Mouse (Mus musculus) limb, embryonic 14.5 days (tissue): ENCODE data around the gene Pcnx. TPM values are rescaled to one million over a fixed set of nuclear protein-coding genes. Genes with fewer than 3 reads are reported as not detected.

Source experiments
- ATAC-seq: fragments of 200-750 bp; cut with Nextera tagmentation; 2 replicates; pipeline ENCODE4 v1.8.0; 2017; ENCODE audit warnings: low read depth, moderate number of reproducible peaks, moderate TSS enrichment; ENCODE audit not compliant: low FRiP score
- DNase-seq: peaks from one replicate; pipeline ENCODE4 v3.0.0-alpha.2; 2015; ENCODE audit warnings: low spot score
- H3K27ac ChIP-seq: fragments of 300-500 bp; sonication (generic); replicated peaks from 2 replicates; pipeline ENCODE4 v1.5.1; 2014; ENCODE audit warnings: low read depth, mild to moderate bottlenecking, low read length, moderate library complexity, mixed read lengths
- H3K27me3 ChIP-seq: fragments of 300-500 bp; sonication (generic); 2 replicates; pipeline ENCODE4 v1.6.1; 2014; ENCODE audit warnings: low read length, mixed read lengths; ENCODE audit not compliant: control insufficient read depth, insufficient read depth
- H3K36me3 ChIP-seq: fragments of 300-500 bp; sonication (generic); 2 replicates; pipeline ENCODE4 v1.6.1; 2014; ENCODE audit warnings: mild to moderate bottlenecking, low read length, moderate library complexity, mixed read lengths; ENCODE audit not compliant: control insufficient read depth, insufficient read depth
- H3K4me1 ChIP-seq: fragments of 300-500 bp; sonication (generic); 2 replicates; pipeline ENCODE4 v1.6.1; 2014; ENCODE audit warnings: antibody characterized with exemption, low read length, mixed read lengths; ENCODE audit not compliant: control insufficient read depth, insufficient read depth
- H3K4me2 ChIP-seq: fragments of 300-500 bp; sonication (generic); replicated peaks from 2 replicates; pipeline ENCODE4 v1.6.1; 2014; ENCODE audit warnings: low read depth, mild to moderate bottlenecking, low read length, moderate library complexity; ENCODE audit not compliant: severe bottlenecking
- H3K4me3 ChIP-seq: fragments of 300-500 bp; sonication (generic); replicated peaks from 2 replicates; pipeline ENCODE4 v1.5.1; 2014; ENCODE audit warnings: low read length
- H3K9ac ChIP-seq: fragments of 300-500 bp; sonication (generic); 2 replicates; pipeline ENCODE4 v1.6.1; 2014; ENCODE audit warnings: mild to moderate bottlenecking, low read depth, low read length, moderate library complexity; ENCODE audit not compliant: severe bottlenecking
- H3K9me3 ChIP-seq: fragments of 300-500 bp; sonication (generic); 2 replicates; pipeline ENCODE4 v1.6.1; 2016; ENCODE audit warnings: low read length; ENCODE audit not compliant: control insufficient read depth
- POLR2A ChIP-seq: fragments of 200-500 bp; IDR thresholded peaks from 2 replicates; pipeline ENCODE4 v1.8.0; 2012; ENCODE audit warnings: inconsistent platforms, mild to moderate bottlenecking, moderate library complexity, borderline replicate concordance; ENCODE audit not compliant: insufficient read depth, insufficient read length; ENCODE audit errors: extremely low read depth
- WGBS: fragments of 180-500 bp; shearing (Covaris S2); extraction: QIAGEN DNeasy Blood & Tissue Kit; methylation state at CpG from one replicate; pipeline ENCODE4 v1.1.7; 2014; 5-methylcytosine and 5-hydroxymethylcytosine counted together
- polyA plus RNA-seq, 2 experiments: library from polyadenylated mRNA; depleted of rRNA in 1 of 2; stranded (reverse) in 1 of 2; unstranded in 1 of 2; fragments of >200 nt; fragmentation: Nextera tagmentation in 1 of 2; extraction: Ambion mirVana in 1 of 2; gene quantifications; 2 replicates each; pipeline versions ENCODE4 v1.2.1 to v1.2.3; 2012 to 2014

Pcnx gene
- polyA plus RNA-seq, 2 experiments = 18.4 to 36.6 TPM

- Histone ChIP-seq H3K9me3 (no peaks in the 10 kb centered on the region), H3K4me2 (no peak overlapping the region), H3K27me3 (no peaks in the 10 kb centered on the region), H3K9ac (no peak overlapping the region), H3K27ac (no peak overlapping the region), H3K36me3 (peaks cover 5% of the 10 kb centered on the region; the same call in 1 of the 2 replicates), H3K4me1 (no peaks in the 10 kb centered on the region), H3K4me3 (no peak overlapping the region)
- TF ChIP-seq POLR2A = no peak
- DNase-seq (no peak), ATAC-seq (no peak)
- WGBS = 69% methylated on average over 18 of the region's 19 CpGs
These were observed 68.0 kb downstream of the Pcnx start for GRCm38 (mm10) chr12:81927643-81928381.

- Histone ChIP-seq H3K36me3 (peaks cover 7% of the 10 kb centered on the region; the same call in 1 of the 2 replicates), H3K4me2 (no peak overlapping the region), H3K9ac (no peak overlapping the region), H3K27me3 (no peaks in the 10 kb centered on the region), H3K4me3 (no peak overlapping the region), H3K9me3 (no peaks in the 10 kb centered on the region), H3K4me1 (no peaks in the 10 kb centered on the region), H3K27ac (no peak overlapping the region)
- 80% methylated on average over 6 of the region's 6 CpGs for WGBS
- DNase-seq (no peak), ATAC-seq (no peak)
- TF ChIP-seq POLR2A = no peak
These were observed 68.6 kb downstream of the Pcnx start for GRCm38 (mm10) chr12:81928382-81928770.

GRCm38 (mm10) chr12:81932015-81932414, 72.2 kb downstream of the Pcnx start:
- H3K4me1 ChIP-seq = peaks cover 3% of the 10 kb centered on the region; the same call in 1 of the 2 replicates
- TF ChIP-seq POLR2A = no peak
- H3K27me3 ChIP-seq = no peaks in the 10 kb centered on the region
- no peak for ATAC-seq
- 65% methylated on average over 13 of the region's 13 CpGs for WGBS
- H3K9ac ChIP-seq = no peak overlapping the region
- H3K27ac ChIP-seq = no peak overlapping the region
- H3K9me3 ChIP-seq = no peaks in the 10 kb centered on the region
- H3K36me3 ChIP-seq = peaks cover 16% of the 10 kb centered on the region
- no peak overlapping the region for H3K4me2 ChIP-seq
- H3K4me3 ChIP-seq = no peak overlapping the region
- no peak for DNase-seq

- Histone ChIP-seq H3K4me2 (no peak overlapping the region), H3K36me3 (peaks cover 13% of the 10 kb centered on the region), H3K4me1 (peaks cover 3% of the 10 kb centered on the region; the same call in 1 of the 2 replicates), H3K27me3 (no peaks in the 10 kb centered on the region), H3K9me3 (no peaks in the 10 kb centered on the region), H3K27ac (no peak overlapping the region), H3K9ac (no peak overlapping the region), H3K4me3 (no peak overlapping the region)
- TF ChIP-seq POLR2A = no peak
- ATAC-seq (no peak), DNase-seq (no peak)
- 84% methylated on average over 5 of the region's 5 CpGs for WGBS
These were observed 73.6 kb downstream of the Pcnx start for GRCm38 (mm10) chr12:81933430-81933829.

- Histone ChIP-seq H3K27me3 (no peaks in the 10 kb centered on the region), H3K9ac (no peak overlapping the region), H3K4me1 (peaks cover 3% of the 10 kb centered on the region; the same call in 1 of the 2 replicates), H3K4me3 (no peak overlapping the region), H3K4me2 (no peak overlapping the region), H3K9me3 (no peaks in the 10 kb centered on the region), H3K36me3 (peaks cover 12% of the 10 kb centered on the region), H3K27ac (no peak overlapping the region)
- no peak for ATAC-seq
- no peak for TF ChIP-seq POLR2A
- DNase-seq = no peak
- 78% methylated on average over 5 of the region's 5 CpGs for WGBS
These were observed 74.7 kb downstream of the Pcnx start for GRCm38 (mm10) chr12:81934510-81934909.
